Mouse (Mus musculus): ENCODE results near the gene Sox1.

DNA sequence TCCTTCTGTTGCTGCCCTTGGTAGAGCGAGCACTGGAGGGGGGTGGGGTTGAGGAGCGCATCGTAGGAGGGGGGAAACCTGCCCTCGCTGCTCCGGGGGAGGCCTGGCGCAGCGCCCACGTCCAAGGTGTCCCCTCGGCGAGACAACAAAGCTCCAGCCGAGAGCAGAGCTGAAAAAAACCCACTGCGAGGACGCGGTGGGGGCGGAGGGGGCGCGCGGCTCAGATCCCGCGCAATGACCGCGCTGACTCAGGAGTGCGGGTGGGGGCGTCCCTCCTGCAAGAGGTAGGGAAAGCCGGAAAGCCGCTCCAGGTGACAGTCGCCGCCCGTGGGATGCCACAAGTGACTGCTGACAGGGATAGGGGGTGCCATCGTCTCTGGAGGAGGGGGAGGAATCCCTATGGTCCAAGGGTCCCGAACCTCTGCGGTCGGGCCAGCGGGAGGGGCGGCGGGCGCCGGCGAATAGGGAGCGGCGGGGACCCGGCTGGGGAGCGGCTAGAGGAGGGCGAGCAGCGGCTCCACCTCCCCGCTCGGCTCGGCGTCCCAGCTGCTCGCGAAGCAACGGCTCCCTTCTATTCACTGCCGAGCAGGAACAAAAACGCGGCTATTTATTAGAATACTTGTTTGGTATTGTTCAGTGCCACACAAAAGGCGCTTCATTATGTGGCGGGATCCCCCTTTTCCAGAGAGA lies 10.0 kb upstream of the Sox1 start:
- TF ChIP-seq POLR2A (IDR thresholded peaks at IDR 0.05; ENCODE audit: borderline replicate concordance, low read depth, low read length) (no peak), CTCF (IDR thresholded peaks at IDR 0.05; ENCODE audit: low read depth, low read length) (no peak)
